Mouse (Mus musculus) heart, embryonic 10.5 days (tissue): ENCODE measurements around the gene Kpna2. TPM values are rescaled to one million over a fixed set of nuclear protein-coding genes. Genes with fewer than 3 reads are reported as not detected.

ENCODE experiments used
- DNase-seq: peaks from one replicate; pipeline ENCODE4 v3.0.0-alpha.2; 2017; ENCODE audit warnings: low spot score
- H3K27ac ChIP-seq: fragments of 300-500 bp; sonication (generic); 2 replicates; pipeline ENCODE4 v1.5.1; 2016; ENCODE audit warnings: mild to moderate bottlenecking
- H3K27me3 ChIP-seq: fragments of 300-500 bp; sonication (generic); 2 replicates; pipeline ENCODE4 v1.6.1; 2016; ENCODE audit warnings: mild to moderate bottlenecking; ENCODE audit not compliant: poor library complexity, insufficient read depth, severe bottlenecking
- H3K36me3 ChIP-seq: fragments of 300-500 bp; sonication (generic); 2 replicates; pipeline ENCODE4 v1.6.1; 2016; ENCODE audit warnings: mild to moderate bottlenecking, moderate library complexity
- H3K4me1 ChIP-seq: fragments of 300-500 bp; sonication (generic); 2 replicates; pipeline ENCODE4 v1.6.1; 2016; ENCODE audit warnings: mild to moderate bottlenecking
- H3K4me3 ChIP-seq: fragments of 300-500 bp; sonication (generic); 2 replicates; pipeline ENCODE4 v1.5.1; 2016; ENCODE audit warnings: mild to moderate bottlenecking, moderate library complexity
- H3K9me3 ChIP-seq: fragments of 300-500 bp; sonication (generic); 2 replicates; pipeline ENCODE4 v1.6.1; 2016; ENCODE audit warnings: mild to moderate bottlenecking, moderate library complexity
- WGBS: fragments of 180-500 bp; shearing (Covaris S2); methylation state at CpG from one replicate; pipeline ENCODE4 v1.1.7; 2016; 5-methylcytosine and 5-hydroxymethylcytosine counted together
- polyA plus RNA-seq: library from polyadenylated mRNA; unstranded; fragments of >200 nt; fragmentation: Nextera tagmentation; extraction: Ambion mirVana; gene quantifications from 2 replicates; pipeline ENCODE4 v1.2.1, GENCODE M21; 2016

The Kpna2 gene
- polyA plus RNA-seq, 1 experiment from 2014 or later = 488 TPM

GRCm38 (mm10) chr11:106962310-106962709 lies 37.0 kb downstream of the Kpna2 start:
- H3K4me1 ChIP-seq = peaks cover 20% of the 10 kb centered on the region
- peak overlapping the region; percentile 30; the same call in 1 of the 2 replicates for H3K27ac ChIP-seq

DNA sequence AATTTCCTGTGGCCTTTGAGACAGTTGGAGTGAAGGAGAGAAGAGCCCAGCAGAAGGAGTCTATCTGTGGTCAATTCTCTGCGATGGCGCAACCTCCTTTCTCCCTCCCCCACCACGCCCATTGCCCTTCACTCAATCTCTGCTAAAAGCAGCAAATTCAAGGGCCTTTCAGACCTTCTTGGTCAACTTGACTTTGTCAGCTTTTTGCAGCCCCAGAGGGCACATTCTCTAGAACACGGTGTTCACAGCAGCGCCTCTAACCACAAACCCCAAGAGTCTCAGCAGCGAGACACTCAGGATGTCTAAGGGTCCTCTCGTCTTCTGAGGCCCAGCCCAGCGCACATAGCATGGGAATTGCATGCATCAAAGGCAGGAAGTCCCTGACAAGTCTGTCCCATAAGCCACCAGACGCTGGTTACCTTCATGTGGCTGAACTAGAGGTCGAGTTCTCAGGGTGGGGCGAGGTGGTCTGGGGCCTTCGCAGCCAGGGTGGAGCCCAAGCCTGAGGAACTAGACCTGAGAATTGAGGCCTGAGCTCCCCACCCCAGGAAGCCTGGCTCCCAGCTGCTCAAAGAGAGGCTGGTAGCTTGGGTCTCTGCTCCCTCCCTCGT lies 37.8 kb downstream of the Kpna2 start:
- H3K27ac ChIP-seq = peak overlapping the region; percentile 30; the same call in 1 of the 2 replicates
- no peak for DNase-seq
- H3K9me3 ChIP-seq = no peaks in the 10 kb centered on the region
- peaks cover 22% of the 10 kb centered on the region for H3K4me1 ChIP-seq
- H3K27me3 ChIP-seq = no peaks in the 10 kb centered on the region
- no peak overlapping the region for H3K4me3 ChIP-seq
- no peaks in the 10 kb centered on the region for H3K36me3 ChIP-seq
- 63% methylated on average over 13 of the region's 13 CpGs for WGBS

More at GRCm38 (mm10) chr11:106962310-106962709, 37.0 kb downstream of the Kpna2 start:
- H3K36me3 ChIP-seq = no peaks in the 10 kb centered on the region
- 86% methylated on average over 9 of the region's 9 CpGs for WGBS
- H3K27me3 ChIP-seq = no peaks in the 10 kb centered on the region
- no peak overlapping the region for H3K4me3 ChIP-seq
- H3K9me3 ChIP-seq = no peaks in the 10 kb centered on the region
- no peak for DNase-seq

- 85% methylated on average over 5 of the region's 5 CpGs for WGBS
- Histone ChIP-seq H3K4me1 (peaks cover 22% of the 10 kb centered on the region), H3K36me3 (no peaks in the 10 kb centered on the region), H3K4me3 (no peak overlapping the region), H3K9me3 (no peaks in the 10 kb centered on the region), H3K27me3 (no peaks in the 10 kb centered on the region), H3K27ac (no peak overlapping the region)
- no peak for DNase-seq
These were observed 40.2 kb downstream of the Kpna2 start for GRCm38 (mm10) chr11:106959121-106959520.

GRCm38 (mm10) chr11:106958407-106959071 lies 40.8 kb downstream of the Kpna2 start:
- no peaks in the 10 kb centered on the region for H3K9me3 ChIP-seq
- DNase-seq = peak; percentile 2
- no peak overlapping the region for H3K27ac ChIP-seq
- H3K4me3 ChIP-seq = no peak overlapping the region
- WGBS = 55% methylated on average over 6 of the region's 6 CpGs
- peaks cover 22% of the 10 kb centered on the region for H3K4me1 ChIP-seq
- no peaks in the 10 kb centered on the region for H3K27me3 ChIP-seq
- H3K36me3 ChIP-seq = no peaks in the 10 kb centered on the region

DNA sequence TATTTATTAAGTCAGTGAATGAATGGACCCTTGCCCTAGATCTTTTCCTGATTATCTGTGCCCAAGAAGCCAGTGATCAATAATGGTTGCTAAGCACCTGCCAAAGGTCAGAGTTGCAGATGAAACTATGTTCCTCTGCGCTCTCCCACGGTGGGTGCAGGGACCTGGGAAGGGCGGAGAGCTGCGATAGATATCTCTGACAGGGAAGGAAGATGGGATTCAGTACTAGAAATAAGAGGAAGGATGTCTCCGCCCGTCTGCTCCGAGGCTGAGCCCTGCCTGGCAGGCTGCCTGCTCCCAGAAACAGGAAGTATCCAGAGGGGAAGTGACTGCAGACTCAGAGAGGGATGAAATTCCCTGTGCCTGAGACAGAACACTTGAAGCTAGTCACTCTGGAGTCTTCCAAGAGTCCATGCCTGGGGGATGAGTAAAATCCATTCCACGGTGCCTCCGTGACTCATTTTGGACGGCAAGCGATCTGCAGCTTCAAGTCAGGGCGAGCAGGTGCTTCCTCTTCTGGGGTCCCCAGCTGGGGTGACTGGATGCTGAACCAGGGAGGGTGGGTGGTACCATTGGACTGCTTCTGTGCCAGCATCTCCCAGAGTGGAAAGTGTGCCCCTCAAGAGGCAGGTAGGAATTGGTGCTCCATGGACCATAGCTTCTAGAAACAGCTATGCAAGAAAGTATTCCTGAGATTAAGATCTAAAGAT lies 41.9 kb downstream of the Kpna2 start:
- H3K27ac ChIP-seq = 0 out of 2 replicates have a peak overlapping the region, but pooled peaks have one; percentile 38
- H3K4me1 ChIP-seq = peaks cover 22% of the 10 kb centered on the region
- peak; percentile 72 for DNase-seq
- no peaks in the 10 kb centered on the region for H3K36me3 ChIP-seq
- no peaks in the 10 kb centered on the region for H3K27me3 ChIP-seq
- H3K9me3 ChIP-seq = no peaks in the 10 kb centered on the region
- no peak overlapping the region for H3K4me3 ChIP-seq
- 57% methylated on average over 12 of the region's 12 CpGs for WGBS

GRCm38 (mm10) chr11:106954566-106954965 lies 44.8 kb downstream of the Kpna2 start:
- H3K36me3 ChIP-seq = no peaks in the 10 kb centered on the region
- no peaks in the 10 kb centered on the region for H3K27me3 ChIP-seq
- H3K9me3 ChIP-seq = no peaks in the 10 kb centered on the region
- WGBS = 60% methylated on average over 8 of the region's 8 CpGs
- H3K4me1 ChIP-seq = peaks cover 10% of the 10 kb centered on the region; the same call in 1 of the 2 replicates
- no peak overlapping the region for H3K4me3 ChIP-seq
- peak; percentile 11 for DNase-seq
- no peak overlapping the region for H3K27ac ChIP-seq

DNA sequence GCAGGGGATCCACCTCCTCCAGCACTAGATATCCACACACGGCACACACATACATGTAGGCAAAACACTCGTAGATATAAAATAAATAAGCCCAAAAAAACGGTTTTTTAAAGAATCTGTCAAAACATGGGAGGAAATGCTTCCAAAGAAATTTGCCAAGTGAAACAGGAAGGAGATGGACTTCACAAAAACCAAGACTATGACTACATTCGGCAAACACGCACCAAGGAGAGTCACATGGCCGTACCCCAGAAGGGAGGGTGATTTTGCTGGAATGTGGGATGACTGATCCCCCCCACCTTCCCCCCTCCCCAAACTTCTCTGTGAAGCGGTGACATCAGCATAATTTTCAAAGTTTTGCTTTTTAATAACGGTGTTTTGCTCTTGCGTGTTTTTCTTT lies 45.2 kb downstream of the Kpna2 start:
- WGBS = 76% methylated on average over 9 of the region's 9 CpGs
- DNase-seq = peak; percentile 39
- Histone ChIP-seq H3K36me3 (no peaks in the 10 kb centered on the region), H3K4me3 (no peak overlapping the region), H3K27me3 (no peaks in the 10 kb centered on the region), H3K9me3 (no peaks in the 10 kb centered on the region), H3K27ac (no peak overlapping the region), H3K4me1 (peaks cover 8% of the 10 kb centered on the region; the same call in 1 of the 2 replicates)

Other genes with a start within 250 kb of the Kpna2 start
- gene Pecam1, start 248.9 kb downstream of the Kpna2 start, polyA plus RNA-seq = 40.6 and 56.0 TPM in 2 replicates
- 0.46 and 1.2 TPM in 2 replicates for gene Milr1, start 248.3 kb downstream of the Kpna2 start, polyA plus RNA-seq
- gene Polg2, start 220.0 kb downstream of the Kpna2 start, polyA plus RNA-seq = 9.4 and 9.9 TPM in 2 replicates
- 203 and 259 TPM in 2 replicates for gene Ddx5, start 210.4 kb downstream of the Kpna2 start, polyA plus RNA-seq
- 15.8 and 18.3 TPM in 2 replicates for gene Cep95, start 210.3 kb downstream of the Kpna2 start, polyA plus RNA-seq
- gene Smurf2, start 78.8 kb downstream of the Kpna2 start, polyA plus RNA-seq = 9.1 and 11.4 TPM in 2 replicates
- 1.7 and 2.0 TPM in 2 replicates for gene 1810010H24Rik, start 26.1 kb upstream of the Kpna2 start, polyA plus RNA-seq
- 19.1 and 25.5 TPM in 2 replicates for gene Bptf, start 132.6 kb upstream of the Kpna2 start, polyA plus RNA-seq
- gene Nol11, start 189.8 kb upstream of the Kpna2 start, polyA plus RNA-seq = 59.5 and 63.0 TPM in 2 replicates